Mouse (Mus musculus) embryonic facial prominence, embryonic 10.5 days (tissue): ENCODE results near the gene Pld1. TPM values are rescaled to one million over a fixed set of nuclear protein-coding genes. Genes with fewer than 3 reads are reported as not detected.

Experiments used
- DNase-seq: peaks from one replicate; pipeline ENCODE4 v3.0.0-alpha.2; 2017; ENCODE audit warnings: low spot score
- H3K27ac ChIP-seq: fragments of 300-500 bp; sonication (generic); replicated peaks from 2 replicates; pipeline ENCODE4 v1.5.1; 2016; ENCODE audit warnings: mild to moderate bottlenecking
- H3K27me3 ChIP-seq: fragments of 300-500 bp; sonication (generic); replicated peaks from 2 replicates; pipeline ENCODE4 v1.6.1; 2016; ENCODE audit warnings: low read depth, mild to moderate bottlenecking; ENCODE audit not compliant: poor library complexity, severe bottlenecking
- H3K36me3 ChIP-seq: fragments of 300-500 bp; sonication (generic); replicated peaks from 2 replicates; pipeline ENCODE4 v1.6.1; 2016; ENCODE audit warnings: mild to moderate bottlenecking, moderate library complexity
- H3K4me1 ChIP-seq: fragments of 300-500 bp; sonication (generic); 2 replicates; pipeline ENCODE4 v1.6.1; 2016
- H3K4me3 ChIP-seq: fragments of 300-500 bp; sonication (generic); 2 replicates; pipeline ENCODE4 v1.5.1; 2016; ENCODE audit warnings: mild to moderate bottlenecking, moderate library complexity
- H3K9me3 ChIP-seq: fragments of 300-500 bp; sonication (generic); 2 replicates; pipeline ENCODE4 v1.6.1; 2016; ENCODE audit warnings: mild to moderate bottlenecking
- WGBS: fragments of 180-500 bp; shearing (Covaris S2); methylation state at CpG from one replicate; pipeline ENCODE4 v1.1.7; 2016; 5-methylcytosine and 5-hydroxymethylcytosine counted together
- polyA plus RNA-seq: library from polyadenylated mRNA; unstranded; fragments of >200 nt; fragmentation: Nextera tagmentation; extraction: Ambion mirVana; gene quantifications from 2 replicates; pipeline ENCODE4 v1.2.1, GENCODE M21; 2016

The Pld1 gene
- polyA plus RNA-seq, 1 experiment from 2014 or later = 2.0 TPM

- H3K9me3 ChIP-seq = no peaks in the 10 kb centered on the region
- DNase-seq = no peak
- H3K27me3 ChIP-seq = no peaks in the 10 kb centered on the region
- H3K27ac ChIP-seq = no peak overlapping the region
- H3K4me1 ChIP-seq = peaks cover 3% of the 10 kb centered on the region; the same call in 1 of the 2 replicates
- no peak overlapping the region for H3K4me3 ChIP-seq
- WGBS = 88% methylated on average over 8 of the region's 8 CpGs
- H3K36me3 ChIP-seq = no peaks in the 10 kb centered on the region
These were observed 102.7 kb downstream of the Pld1 start for GRCm38 (mm10) chr3:28041236-28041635.

- Histone ChIP-seq H3K9me3 (no peaks in the 10 kb centered on the region), H3K4me1 (peaks cover 3% of the 10 kb centered on the region; the same call in 1 of the 2 replicates), H3K27me3 (no peaks in the 10 kb centered on the region), H3K36me3 (no peaks in the 10 kb centered on the region), H3K27ac (no peak overlapping the region), H3K4me3 (no peak overlapping the region)
- no peak for DNase-seq
- 95% methylated on average over 4 of the region's 4 CpGs for WGBS
These were observed 103.9 kb downstream of the Pld1 start for GRCm38 (mm10) chr3:28042366-28042765.

- Histone ChIP-seq H3K4me1 (no peaks in the 10 kb centered on the region), H3K4me3 (no peak overlapping the region), H3K36me3 (no peaks in the 10 kb centered on the region), H3K9me3 (no peaks in the 10 kb centered on the region), H3K27ac (no peak overlapping the region), H3K27me3 (no peaks in the 10 kb centered on the region)
- no peak for DNase-seq
- 90% methylated on average over 5 of the region's 5 CpGs for WGBS
These were observed 109.1 kb downstream of the Pld1 start for GRCm38 (mm10) chr3:28047599-28047998.

GRCm38 (mm10) chr3:28049526-28049925, 111.0 kb downstream of the Pld1 start:
- Histone ChIP-seq H3K27ac (no peak overlapping the region), H3K4me3 (no peak overlapping the region), H3K9me3 (no peaks in the 10 kb centered on the region), H3K27me3 (no peaks in the 10 kb centered on the region), H3K36me3 (no peaks in the 10 kb centered on the region), H3K4me1 (no peaks in the 10 kb centered on the region)
- no peak for DNase-seq
- WGBS = 95% methylated on average over 2 of the region's 2 CpGs

GRCm38 (mm10) chr3:28053076-28053475, 114.6 kb downstream of the Pld1 start:
- WGBS = 87% methylated on average over 4 of the region's 4 CpGs
- H3K27me3 ChIP-seq = no peaks in the 10 kb centered on the region
- DNase-seq = no peak
- H3K27ac ChIP-seq = no peak overlapping the region
- H3K36me3 ChIP-seq = no peaks in the 10 kb centered on the region
- no peaks in the 10 kb centered on the region for H3K4me1 ChIP-seq
- no peak overlapping the region for H3K4me3 ChIP-seq
- H3K9me3 ChIP-seq = no peaks in the 10 kb centered on the region

- no peak overlapping the region for H3K4me3 ChIP-seq
- WGBS = 94% methylated on average over 4 of the region's 4 CpGs
- DNase-seq = no peak
- H3K27me3 ChIP-seq = no peaks in the 10 kb centered on the region
- no peaks in the 10 kb centered on the region for H3K9me3 ChIP-seq
- no peaks in the 10 kb centered on the region for H3K4me1 ChIP-seq
- H3K27ac ChIP-seq = no peak overlapping the region
- no peaks in the 10 kb centered on the region for H3K36me3 ChIP-seq
These were observed 122.2 kb downstream of the Pld1 start for GRCm38 (mm10) chr3:28060713-28061112.

- H3K27me3 ChIP-seq = no peaks in the 10 kb centered on the region
- H3K4me3 ChIP-seq = no peak overlapping the region
- H3K27ac ChIP-seq = no peak overlapping the region
- DNase-seq = no peak
- no peaks in the 10 kb centered on the region for H3K4me1 ChIP-seq
- no peaks in the 10 kb centered on the region for H3K9me3 ChIP-seq
- no peaks in the 10 kb centered on the region for H3K36me3 ChIP-seq
These were observed 122.7 kb downstream of the Pld1 start for GRCm38 (mm10) chr3:28061155-28061554.

GRCm38 (mm10) chr3:28079211-28079610, 140.7 kb downstream of the Pld1 start:
- H3K4me1 ChIP-seq = no peaks in the 10 kb centered on the region
- H3K27me3 ChIP-seq = no peaks in the 10 kb centered on the region
- WGBS = 82% methylated on average over 3 of the region's 3 CpGs
- DNase-seq = no peak
- H3K36me3 ChIP-seq = no peaks in the 10 kb centered on the region
- H3K4me3 ChIP-seq = no peak overlapping the region
- H3K27ac ChIP-seq = no peak overlapping the region
- H3K9me3 ChIP-seq = 0 out of 2 replicates have a peak, but pooled peaks cover 4% of the 10 kb centered on the region

GRCm38 (mm10) chr3:28080116-28080515, 141.6 kb downstream of the Pld1 start:
- Histone ChIP-seq H3K36me3 (no peaks in the 10 kb centered on the region), H3K4me1 (no peaks in the 10 kb centered on the region), H3K27ac (no peak overlapping the region), H3K9me3 (0 out of 2 replicates have a peak, but pooled peaks cover 4% of the 10 kb centered on the region), H3K27me3 (no peaks in the 10 kb centered on the region), H3K4me3 (no peak overlapping the region)
- 95% methylated on average over 1 of the region's 1 CpGs for WGBS
- no peak for DNase-seq

GRCm38 (mm10) chr3:28081012-28081411, 142.5 kb downstream of the Pld1 start:
- no peaks in the 10 kb centered on the region for H3K36me3 ChIP-seq
- no peak for DNase-seq

GRCm38 (mm10) chr3:28083218-28083617, 144.7 kb downstream of the Pld1 start:
- Histone ChIP-seq H3K9me3 (no peaks in the 10 kb centered on the region), H3K4me3 (no peak overlapping the region), H3K36me3 (no peaks in the 10 kb centered on the region), H3K4me1 (no peaks in the 10 kb centered on the region), H3K27me3 (no peaks in the 10 kb centered on the region), H3K27ac (no peak overlapping the region)
- no peak for DNase-seq
- 81% methylated on average over 3 of the region's 3 CpGs for WGBS

More at GRCm38 (mm10) chr3:28081012-28081411, 142.5 kb downstream of the Pld1 start:
- no peaks in the 10 kb centered on the region for H3K4me1 ChIP-seq
- no peak overlapping the region for H3K4me3 ChIP-seq
- no peak overlapping the region for H3K27ac ChIP-seq
- H3K27me3 ChIP-seq = no peaks in the 10 kb centered on the region
- WGBS = 84% methylated on average over 6 of the region's 6 CpGs
- 0 out of 2 replicates have a peak, but pooled peaks cover 4% of the 10 kb centered on the region for H3K9me3 ChIP-seq

- no peaks in the 10 kb centered on the region for H3K27me3 ChIP-seq
- 61% methylated on average over 2 of the region's 2 CpGs for WGBS
- no peak overlapping the region for H3K4me3 ChIP-seq
- no peak for DNase-seq
- no peak overlapping the region for H3K27ac ChIP-seq
- no peaks in the 10 kb centered on the region for H3K9me3 ChIP-seq
- H3K36me3 ChIP-seq = no peaks in the 10 kb centered on the region
- no peaks in the 10 kb centered on the region for H3K4me1 ChIP-seq
These were observed 145.8 kb downstream of the Pld1 start for GRCm38 (mm10) chr3:28084281-28084680.

GRCm38 (mm10) chr3:28091296-28091695, 152.8 kb downstream of the Pld1 start:
- 45% methylated on average over 1 of the region's 1 CpGs for WGBS
- no peak overlapping the region for H3K27ac ChIP-seq
- H3K36me3 ChIP-seq = no peaks in the 10 kb centered on the region
- H3K27me3 ChIP-seq = no peaks in the 10 kb centered on the region
- no peaks in the 10 kb centered on the region for H3K9me3 ChIP-seq
- no peaks in the 10 kb centered on the region for H3K4me1 ChIP-seq
- DNase-seq = no peak
- H3K4me3 ChIP-seq = no peak overlapping the region

GRCm38 (mm10) chr3:28091741-28092140, 153.2 kb downstream of the Pld1 start:
- WGBS = 85% methylated on average over 2 of the region's 2 CpGs
- no peaks in the 10 kb centered on the region for H3K9me3 ChIP-seq
- no peak overlapping the region for H3K4me3 ChIP-seq
- no peak overlapping the region for H3K27ac ChIP-seq
- H3K4me1 ChIP-seq = no peaks in the 10 kb centered on the region
- DNase-seq = no peak
- no peaks in the 10 kb centered on the region for H3K27me3 ChIP-seq
- no peaks in the 10 kb centered on the region for H3K36me3 ChIP-seq
